Mouse (Mus musculus): Measurements from ENCODE around the gene Ets1. TPM values are rescaled to one million over a fixed set of nuclear protein-coding genes. Genes with fewer than 3 reads are reported as not detected.
A peak's percentile ranks its signal among the peaks of the same experiment; 100 is the strongest.

Gene Ets1
- polyA plus RNA-seq, 1 experiment from 2014 or later, result 38.3 TPM

- 51% methylated on average over 4 of the region's 4 CpGs for WGBS (ENCODE audit: insufficient replicate concordance)
- H3K9ac ChIP-seq (ENCODE audit: low read depth, low read length), result no peak overlapping the region
- peaks cover 68% of the 10 kb centered on the region for H3K4me1 ChIP-seq (ENCODE audit: control insufficient read depth, insufficient read depth, low read length)
- no peaks in the 10 kb centered on the region for H3K36me3 ChIP-seq (ENCODE audit: control insufficient read depth, insufficient read depth, low read length)
- no peaks in the 10 kb centered on the region for H3K9me3 ChIP-seq (replicated peaks; ENCODE audit: control insufficient read depth, low read length)
- H3K27ac ChIP-seq (ENCODE audit: low read depth, low read length), result 0 out of 2 replicates have a peak overlapping the region, but pooled peaks have one; percentile 7
- H3K27me3 ChIP-seq (ENCODE audit: control insufficient read depth, insufficient read depth, low read length), result no peaks in the 10 kb centered on the region
- no peak overlapping the region for H3K4me2 ChIP-seq
- no peak for ATAC-seq (replicated peaks; ENCODE audit: insufficient number of reproducible peaks, low FRiP score, low TSS enrichment)
- H3K4me3 ChIP-seq (ENCODE audit: low read depth, low read length), result no peak overlapping the region
These were observed 77.8 kb downstream of the Ets1 start for GRCm38 (mm10) chr9:32713790-32714189.

GRCm38 (mm10) chr9:32714487-32714886 is 78.5 kb downstream of the Ets1 start:
- Histone ChIP-seq H3K4me3 (ENCODE audit: low read depth, low read length) (no peak overlapping the region), H3K36me3 (ENCODE audit: control insufficient read depth, insufficient read depth, low read length) (no peaks in the 10 kb centered on the region), H3K9me3 (replicated peaks; ENCODE audit: control insufficient read depth, low read length) (no peaks in the 10 kb centered on the region), H3K27me3 (ENCODE audit: control insufficient read depth, insufficient read depth, low read length) (no peaks in the 10 kb centered on the region), H3K27ac (ENCODE audit: low read depth, low read length) (no peak overlapping the region), H3K4me2 (no peak overlapping the region), H3K4me1 (ENCODE audit: control insufficient read depth, insufficient read depth, low read length) (peaks cover 67% of the 10 kb centered on the region), H3K9ac (ENCODE audit: low read depth, low read length) (no peak overlapping the region)
- no peak for ATAC-seq (replicated peaks; ENCODE audit: insufficient number of reproducible peaks, low FRiP score, low TSS enrichment)
- WGBS (ENCODE audit: insufficient replicate concordance), result 65% methylated on average over 7 of the region's 7 CpGs

GRCm38 (mm10) chr9:32715806-32716466 is 79.9 kb downstream of the Ets1 start:
- Histone ChIP-seq H3K27me3 (ENCODE audit: control insufficient read depth, insufficient read depth, low read length) (no peaks in the 10 kb centered on the region), H3K27ac (ENCODE audit: low read depth, low read length) (peak overlapping the region; percentile 69), H3K9me3 (replicated peaks; ENCODE audit: control insufficient read depth, low read length) (no peaks in the 10 kb centered on the region), H3K4me2 (peak overlapping the region; percentile 6; the same call in 1 of the 2 replicates), H3K4me3 (ENCODE audit: low read depth, low read length) (no peak overlapping the region), H3K4me1 (ENCODE audit: control insufficient read depth, insufficient read depth, low read length) (peaks cover 66% of the 10 kb centered on the region), H3K36me3 (ENCODE audit: control insufficient read depth, insufficient read depth, low read length) (no peaks in the 10 kb centered on the region), H3K9ac (ENCODE audit: low read depth, low read length) (no peak overlapping the region)
- 44% methylated on average over 9 of the region's 9 CpGs for WGBS (ENCODE audit: insufficient replicate concordance)
- ATAC-seq (replicated peaks; ENCODE audit: insufficient number of reproducible peaks, low FRiP score, low TSS enrichment), result peak; percentile 61

GRCm38 (mm10) chr9:32717268-32717920 is 81.4 kb downstream of the Ets1 start:
- Histone ChIP-seq H3K27ac (ENCODE audit: low read depth, low read length) (no peak overlapping the region), H3K9me3 (replicated peaks; ENCODE audit: control insufficient read depth, low read length) (no peaks in the 10 kb centered on the region), H3K4me2 (no peak overlapping the region), H3K9ac (ENCODE audit: low read depth, low read length) (0 out of 2 replicates have a peak overlapping the region, but pooled peaks have one; percentile 5), H3K4me1 (ENCODE audit: control insufficient read depth, insufficient read depth, low read length) (peaks cover 60% of the 10 kb centered on the region), H3K4me3 (ENCODE audit: low read depth, low read length) (no peak overlapping the region), H3K27me3 (ENCODE audit: control insufficient read depth, insufficient read depth, low read length) (no peaks in the 10 kb centered on the region), H3K36me3 (ENCODE audit: control insufficient read depth, insufficient read depth, low read length) (no peaks in the 10 kb centered on the region)
- ATAC-seq (replicated peaks; ENCODE audit: insufficient number of reproducible peaks, low FRiP score, low TSS enrichment), result no peak
- 72% methylated on average over 12 of the region's 12 CpGs for WGBS (ENCODE audit: insufficient replicate concordance)

GRCm38 (mm10) chr9:32717931-32718820 is 82.2 kb downstream of the Ets1 start:
- 54% methylated on average over 9 of the region's 9 CpGs for WGBS (ENCODE audit: insufficient replicate concordance)
- H3K4me3 ChIP-seq (ENCODE audit: low read depth, low read length), result no peak overlapping the region
- no peak overlapping the region for H3K4me2 ChIP-seq
- peaks cover 55% of the 10 kb centered on the region for H3K4me1 ChIP-seq (ENCODE audit: control insufficient read depth, insufficient read depth, low read length)
- no peak overlapping the region for H3K9ac ChIP-seq (ENCODE audit: low read depth, low read length)
- no peaks in the 10 kb centered on the region for H3K27me3 ChIP-seq (ENCODE audit: control insufficient read depth, insufficient read depth, low read length)
- peak overlapping the region; percentile 46; the same call in 1 of the 2 replicates for H3K27ac ChIP-seq (ENCODE audit: low read depth, low read length)
- H3K36me3 ChIP-seq (ENCODE audit: control insufficient read depth, insufficient read depth, low read length), result no peaks in the 10 kb centered on the region
- no peaks in the 10 kb centered on the region for H3K9me3 ChIP-seq (replicated peaks; ENCODE audit: control insufficient read depth, low read length)
- ATAC-seq (replicated peaks; ENCODE audit: insufficient number of reproducible peaks, low FRiP score, low TSS enrichment), result no peak

DNA sequence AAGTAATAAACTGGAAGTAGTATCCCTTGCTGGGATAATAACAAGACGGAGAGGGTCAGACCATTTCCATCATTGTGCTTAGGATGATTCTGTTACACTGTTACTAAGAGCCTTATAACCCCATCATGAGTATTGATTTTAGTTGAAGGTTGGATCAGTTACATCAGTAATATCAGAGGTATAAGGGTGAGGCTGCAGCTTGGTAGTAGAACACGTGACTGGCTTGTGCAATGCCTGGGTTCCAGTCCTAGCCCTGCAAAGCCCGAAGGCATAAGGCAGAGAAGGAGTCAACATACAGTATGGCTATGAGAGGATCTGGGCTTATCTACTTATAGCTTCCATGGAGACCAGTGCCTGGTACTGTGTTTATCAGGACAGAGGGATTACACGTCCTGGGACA is 82.8 kb downstream of the Ets1 start:
- Histone ChIP-seq H3K27ac (ENCODE audit: low read depth, low read length) (no peak overlapping the region), H3K27me3 (ENCODE audit: control insufficient read depth, insufficient read depth, low read length) (no peaks in the 10 kb centered on the region), H3K4me1 (ENCODE audit: control insufficient read depth, insufficient read depth, low read length) (peaks cover 53% of the 10 kb centered on the region), H3K36me3 (ENCODE audit: control insufficient read depth, insufficient read depth, low read length) (no peaks in the 10 kb centered on the region), H3K4me2 (no peak overlapping the region), H3K9me3 (replicated peaks; ENCODE audit: control insufficient read depth, low read length) (no peaks in the 10 kb centered on the region), H3K9ac (ENCODE audit: low read depth, low read length) (no peak overlapping the region), H3K4me3 (ENCODE audit: low read depth, low read length) (no peak overlapping the region)
- ATAC-seq (replicated peaks; ENCODE audit: insufficient number of reproducible peaks, low FRiP score, low TSS enrichment), result no peak
- 75% methylated on average over 4 of the region's 4 CpGs for WGBS (ENCODE audit: insufficient replicate concordance)

- Histone ChIP-seq H3K27ac (ENCODE audit: low read depth, low read length) (no peak overlapping the region), H3K4me2 (no peak overlapping the region), H3K4me1 (ENCODE audit: control insufficient read depth, insufficient read depth, low read length) (peaks cover 45% of the 10 kb centered on the region), H3K36me3 (ENCODE audit: control insufficient read depth, insufficient read depth, low read length) (no peaks in the 10 kb centered on the region), H3K9ac (ENCODE audit: low read depth, low read length) (no peak overlapping the region), H3K27me3 (ENCODE audit: control insufficient read depth, insufficient read depth, low read length) (no peaks in the 10 kb centered on the region), H3K4me3 (ENCODE audit: low read depth, low read length) (no peak overlapping the region), H3K9me3 (replicated peaks; ENCODE audit: control insufficient read depth, low read length) (no peaks in the 10 kb centered on the region)
- WGBS (ENCODE audit: insufficient replicate concordance), result 55% methylated on average over 3 of the region's 3 CpGs
- ATAC-seq (replicated peaks; ENCODE audit: insufficient number of reproducible peaks, low FRiP score, low TSS enrichment), result no peak
These were observed 83.9 kb downstream of the Ets1 start for GRCm38 (mm10) chr9:32719941-32720263.

GRCm38 (mm10) chr9:32720264-32721031 is 84.4 kb downstream of the Ets1 start:
- ATAC-seq (replicated peaks; ENCODE audit: insufficient number of reproducible peaks, low FRiP score, low TSS enrichment), result no peak
- Histone ChIP-seq H3K4me3 (ENCODE audit: low read depth, low read length) (no peak overlapping the region), H3K9me3 (replicated peaks; ENCODE audit: control insufficient read depth, low read length) (no peaks in the 10 kb centered on the region), H3K27ac (ENCODE audit: low read depth, low read length) (no peak overlapping the region), H3K36me3 (ENCODE audit: control insufficient read depth, insufficient read depth, low read length) (no peaks in the 10 kb centered on the region), H3K9ac (ENCODE audit: low read depth, low read length) (no peak overlapping the region), H3K4me2 (no peak overlapping the region), H3K27me3 (ENCODE audit: control insufficient read depth, insufficient read depth, low read length) (no peaks in the 10 kb centered on the region), H3K4me1 (ENCODE audit: control insufficient read depth, insufficient read depth, low read length) (peaks cover 42% of the 10 kb centered on the region)
- WGBS (ENCODE audit: insufficient replicate concordance), result 46% methylated on average over 12 of the region's 12 CpGs

Data from heart, embryonic 11.5 days (tissue).